Mouse (Mus musculus) cerebellum, adult 11 months (tissue): ENCODE data around the gene Lmbr1l.

Source experiments
- DNase-seq: peaks from one replicate; pipeline ENCODE4 v3.0.0; 2022

Lmbr1l gene

DNA sequence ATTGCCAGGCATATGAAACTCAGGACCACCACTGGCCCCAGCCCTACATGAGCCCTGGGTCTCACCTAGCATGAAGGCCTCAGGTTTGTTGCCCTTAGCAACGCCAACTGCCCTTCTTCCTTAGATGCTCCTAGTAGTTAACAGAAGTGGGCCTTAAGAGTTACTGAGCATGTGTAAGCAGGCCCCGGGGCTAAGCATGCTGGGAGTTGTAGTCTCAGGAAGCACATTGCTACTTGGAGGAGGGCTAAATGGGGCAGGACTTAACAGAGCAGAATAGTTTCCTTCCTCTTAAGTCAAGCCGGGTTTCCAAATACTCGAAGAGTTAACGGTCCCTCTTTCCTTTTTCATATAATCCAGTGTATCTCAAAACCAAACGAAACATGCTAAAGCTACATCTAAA lies 50.7 kb downstream of the Lmbr1l start:
- no peak for DNase-seq

DNA sequence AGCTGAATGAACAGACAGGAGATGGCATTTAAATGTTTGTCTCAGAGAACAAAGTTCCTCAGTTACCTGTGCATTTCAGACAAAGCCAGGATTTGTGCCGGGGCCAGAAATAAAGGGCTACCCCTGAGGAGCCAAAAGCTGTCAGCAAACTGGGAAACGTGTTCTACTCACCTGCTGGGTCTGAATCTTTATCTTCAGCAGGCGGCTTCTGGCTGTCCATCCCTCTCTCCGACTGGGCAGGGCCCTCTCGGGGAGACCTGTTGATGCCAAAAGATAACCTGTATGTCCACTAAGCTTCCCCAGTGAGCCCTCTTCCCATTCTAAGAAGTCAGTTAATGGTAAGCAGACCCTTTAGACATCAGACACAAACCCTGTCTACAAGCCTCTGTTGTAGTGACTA lies 51.5 kb downstream of the Lmbr1l start:
- DNase-seq, result no peak

DNA sequence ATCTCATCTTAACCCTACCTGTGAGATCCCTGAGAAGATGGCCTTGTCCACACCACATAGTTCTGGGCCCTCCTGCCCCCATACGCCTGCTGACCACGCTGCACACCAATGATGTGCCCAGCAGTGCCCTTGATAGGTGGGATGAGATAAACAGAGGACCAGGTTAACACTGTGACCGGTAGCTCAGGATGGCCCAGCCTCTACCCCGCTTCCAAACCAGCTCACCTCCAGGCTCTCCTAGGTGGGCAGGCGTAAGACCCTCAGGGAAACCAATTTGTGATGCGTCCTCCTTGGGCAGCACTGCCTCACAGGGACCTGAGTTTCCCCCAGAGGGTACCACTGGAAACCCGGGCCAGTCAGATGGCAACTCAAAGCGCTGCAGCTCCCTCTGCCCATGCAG lies 52.3 kb downstream of the Lmbr1l start:
- no peak for DNase-seq

DNA sequence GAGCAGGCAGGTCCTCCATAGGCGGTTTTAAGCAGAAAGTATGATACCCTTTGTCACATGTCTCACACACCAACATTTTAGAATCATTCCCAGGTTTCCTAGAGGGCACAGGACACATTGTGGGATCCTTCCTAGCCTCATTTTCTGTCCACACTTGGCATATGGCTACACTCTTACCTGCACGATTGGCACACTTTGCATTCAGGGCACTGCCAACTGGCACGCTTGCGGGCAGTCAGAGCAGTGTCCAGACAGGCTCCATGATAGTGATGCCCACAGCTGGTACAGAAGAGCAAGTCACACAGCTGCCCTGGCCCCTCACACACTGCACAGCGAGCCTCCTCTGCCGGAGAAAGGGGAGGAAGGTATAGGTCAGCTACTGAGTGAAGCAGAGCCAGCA lies 53.1 kb downstream of the Lmbr1l start:
- DNase-seq, result no peak

DNA sequence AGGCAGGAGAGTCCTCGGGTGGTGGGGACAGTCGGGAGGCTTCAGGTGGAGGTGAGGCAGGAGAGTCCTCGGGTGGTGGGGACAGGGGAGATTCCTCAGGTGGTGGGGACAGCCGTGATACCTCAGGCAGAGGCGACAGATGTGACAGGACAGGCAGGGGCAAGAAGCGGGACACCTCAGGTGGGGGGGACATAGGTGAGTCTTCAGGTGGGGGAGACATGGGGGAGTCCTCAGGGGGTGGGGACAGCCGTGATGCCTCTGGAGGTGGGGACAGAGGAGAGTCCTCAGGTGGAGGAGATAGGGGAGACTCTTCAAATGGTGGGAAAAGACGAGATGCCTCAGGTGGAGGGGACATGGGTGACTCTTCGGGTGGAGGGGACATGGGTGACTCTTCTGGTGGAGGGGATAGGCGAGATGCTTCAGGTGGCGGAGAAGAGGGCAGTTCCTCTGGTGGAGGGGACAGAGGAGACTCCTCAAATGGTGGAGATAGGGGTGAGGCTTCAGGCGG lies 54.5 kb downstream of the Lmbr1l start:
- DNase-seq, result no peak

DNA sequence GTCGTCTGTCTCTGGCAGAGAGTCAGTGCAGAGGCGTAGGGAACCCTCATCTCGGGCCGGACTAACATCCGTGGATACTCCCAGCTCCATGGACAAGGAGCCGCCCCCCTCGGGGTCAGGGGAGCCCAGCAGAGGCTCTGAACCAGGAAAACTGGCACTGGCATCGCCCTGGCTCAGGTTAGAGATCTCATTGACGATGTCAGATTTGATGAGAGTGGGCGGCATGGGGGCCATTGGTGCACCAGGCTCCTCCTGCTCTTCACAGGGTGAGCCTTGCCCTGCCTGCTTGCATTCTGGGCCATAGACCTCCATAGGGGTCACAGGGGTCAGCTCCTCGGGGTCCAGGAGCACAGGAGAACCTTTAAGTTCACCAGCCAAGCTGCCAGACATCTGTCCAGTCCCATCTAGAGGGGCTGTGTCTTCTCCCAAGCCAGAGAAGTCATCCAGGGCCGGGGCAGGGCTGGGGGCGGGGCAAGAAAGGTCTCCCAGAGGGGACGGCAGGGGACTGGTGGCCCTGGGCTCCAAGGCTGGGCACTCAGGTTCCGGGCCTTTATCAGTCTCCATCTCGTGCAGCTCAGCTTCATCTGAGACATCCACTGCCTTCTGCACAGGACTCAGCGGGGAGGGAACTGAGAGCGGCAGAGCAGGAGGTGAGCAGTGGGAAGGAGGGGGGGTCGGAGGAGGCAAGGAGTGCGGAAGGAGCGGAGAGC lies 56.2 kb downstream of the Lmbr1l start:
- no peak for DNase-seq

DNA sequence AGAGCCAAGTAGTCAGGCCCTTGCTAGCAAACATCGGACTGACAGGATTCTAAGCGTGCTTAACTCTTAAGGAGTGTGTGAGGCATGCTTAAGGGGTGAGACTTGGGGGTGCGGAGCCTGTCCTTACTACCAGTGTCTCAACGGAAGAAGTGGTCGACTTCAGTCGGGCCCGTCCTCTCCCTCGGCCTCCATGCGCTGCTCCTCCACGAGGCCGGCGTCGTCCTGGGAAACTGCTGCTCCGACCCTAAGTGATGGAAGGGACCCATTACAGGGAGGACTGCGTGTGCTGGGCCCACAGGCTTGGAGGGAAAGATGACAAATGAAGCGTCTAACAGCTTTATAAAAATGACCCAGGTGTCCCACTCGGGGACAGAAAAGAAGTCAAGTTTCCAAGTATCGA lies 57.1 kb downstream of the Lmbr1l start:
- DNase-seq, result no peak

DNA sequence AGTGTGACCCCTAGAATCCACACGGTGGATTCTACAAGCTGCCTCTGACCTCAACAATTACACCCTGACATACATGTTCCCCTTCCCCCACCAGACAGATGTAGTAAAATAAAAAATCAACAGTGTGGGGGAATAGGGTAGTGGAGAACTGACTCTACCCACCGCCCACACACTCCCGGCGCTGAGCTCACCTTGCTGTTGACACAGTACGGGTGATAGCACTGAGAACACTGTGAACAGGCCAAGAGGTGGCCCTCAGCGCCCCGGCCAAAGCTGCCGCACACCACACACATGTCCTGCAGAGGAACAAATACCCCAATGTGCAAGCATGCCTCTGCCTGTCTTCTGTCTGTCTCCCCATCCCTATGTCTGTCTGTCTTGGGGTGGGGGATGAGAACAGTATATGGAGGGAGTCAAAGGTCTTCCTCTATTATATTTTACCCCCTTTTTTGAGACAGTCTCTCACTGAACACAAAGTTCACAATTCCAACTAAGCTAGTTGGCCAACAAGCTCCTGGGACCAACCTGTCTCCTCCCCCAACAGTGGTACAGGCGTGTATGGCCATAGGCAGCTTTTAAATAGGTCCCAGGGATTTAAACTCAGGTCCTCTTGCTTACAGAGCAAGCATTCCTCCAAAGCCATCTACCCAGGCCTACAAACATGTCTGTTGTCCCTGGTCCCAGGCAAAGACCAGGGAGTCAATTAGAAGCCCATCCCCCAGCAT lies 58.5 kb downstream of the Lmbr1l start:
- no peak for DNase-seq

DNA sequence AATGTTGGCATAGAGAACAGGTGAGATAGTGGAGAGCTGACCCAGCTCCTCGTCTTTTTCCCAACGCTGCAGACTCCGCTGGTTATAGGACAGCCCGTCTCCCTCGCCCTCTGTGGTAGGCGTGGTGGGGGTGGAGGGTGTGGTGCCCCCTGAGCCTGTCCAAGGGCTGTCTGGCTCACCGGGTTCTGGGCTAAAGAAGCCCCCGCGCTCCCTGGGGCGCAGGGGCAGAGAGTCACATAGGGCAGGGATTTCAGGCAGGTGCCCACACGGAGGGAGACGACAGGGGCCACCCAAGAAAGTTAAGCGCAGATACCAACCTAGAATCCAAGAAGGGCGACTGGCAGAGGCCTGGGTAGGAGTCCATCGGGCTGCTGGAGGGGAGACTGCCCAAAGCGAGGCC lies 63.8 kb downstream of the Lmbr1l start:
- no peak for DNase-seq
